Comparison of ENCODE assay signal across 8 mouse cellular contexts in genomic region chr7:127207374-127208294, GRCm38 (mm10). TPM values are rescaled to one million over a fixed set of nuclear protein-coding genes. Genes with fewer than 3 reads are reported as not detected.
DNase-seq lines count a peak whose midpoint lies in the region; ATAC-seq lines count a peak whose summit lies in the region.

No protein-coding gene starts in this region.

- H3K27ac ChIP-seq in heart, embryonic 12.5 days (ENCODE audit: poor library complexity, severe bottlenecking): peak overlapping the region; percentile 92
- peak overlapping the region; percentile 88 for H3K27ac ChIP-seq in limb, embryonic 15.5 days

- H3K4me3 ChIP-seq in heart, embryonic 12.5 days: peak overlapping the region; percentile 98
- peak overlapping the region; percentile 97 for H3K4me3 ChIP-seq in limb, embryonic 15.5 days

- under 1% methylated on average over 51 of the region's 53 CpGs for WGBS in heart, embryonic 12.5 days
- WGBS in limb, embryonic 15.5 days: under 1% methylated on average over 53 of the region's 53 CpGs

- peak overlapping the region; percentile 99 for H3K4me2 ChIP-seq in heart, embryonic 12.5 days
- H3K4me2 ChIP-seq in limb, embryonic 15.5 days: peak overlapping the region; percentile 83

- H3K9me3 ChIP-seq in heart, embryonic 12.5 days (replicated peaks): no peaks in the 10 kb centered on the region
- H3K9me3 ChIP-seq in limb, embryonic 15.5 days: no peaks in the 10 kb centered on the region

- peaks cover 38% of the 10 kb centered on the region for H3K4me1 ChIP-seq in heart, embryonic 12.5 days (replicated peaks)
- H3K4me1 ChIP-seq in limb, embryonic 15.5 days: peaks cover 27% of the 10 kb centered on the region

- no peak for ATAC-seq in cerebellum, adult (ENCODE audit: insufficient number of reproducible peaks, low FRiP score, low TSS enrichment)
- 0 out of 2 replicates have a peak, but pooled peaks have one; percentile 3 for ATAC-seq in heart, embryonic 12.5 days (ENCODE audit: insufficient number of reproducible peaks, low FRiP score)
- no peak for ATAC-seq in limb, embryonic 15.5 days (ENCODE audit: insufficient number of reproducible peaks, low FRiP score, low TSS enrichment, low read depth)

- no peaks in the 10 kb centered on the region for H3K27me3 ChIP-seq in heart, embryonic 12.5 days (replicated peaks)
- no peaks in the 10 kb centered on the region for H3K27me3 ChIP-seq in limb, embryonic 15.5 days

- peak overlapping the region; percentile 99 for H3K9ac ChIP-seq in heart, embryonic 12.5 days
- H3K9ac ChIP-seq in limb, embryonic 15.5 days: peak overlapping the region; percentile 90

- peaks cover 23% of the 10 kb centered on the region for H3K36me3 ChIP-seq in heart, embryonic 12.5 days
- peaks cover 14% of the 10 kb centered on the region for H3K36me3 ChIP-seq in limb, embryonic 15.5 days

- DNase-seq in cerebellum, adult 11 months: peak; percentile 32
- DNase-seq in urinary bladder, postnatal 25 days (ENCODE audit: low spot score): peak; percentile 26
- no peak for DNase-seq in urinary bladder, postnatal 14 days (ENCODE audit: low spot score)
- peak; percentile 65 for DNase-seq in neural tube, embryonic 10.5 days (ENCODE audit: extremely low spot score, low spot score)
- DNase-seq in left cerebral cortex, adult 9 months (ENCODE audit: low spot score in 2 of 2): no peak

RNA-seq across cellular contexts. Expression of gene Tbc1d10b, which starts 0.6 kb away (rescaled TPM):
- polyA plus RNA-seq in heart, embryonic 12.5 days (2016; fragmentation: Nextera tagmentation; extraction: Ambion mirVana): 29.2 and 32.3 TPM in 2 replicates
- polyA plus RNA-seq in limb, embryonic 15.5 days (2015; fragmentation: Nextera tagmentation; extraction: Ambion mirVana): 24.6 and 25.5 TPM in 2 replicates

RNA-seq across cellular contexts. Expression of gene Mylpf, which starts 1.1 kb away (rescaled TPM):
- 17.8 and 20.0 TPM in 2 replicates for polyA plus RNA-seq in heart, embryonic 12.5 days (2016; fragmentation: Nextera tagmentation; extraction: Ambion mirVana)
- polyA plus RNA-seq in limb, embryonic 15.5 days (2015; fragmentation: Nextera tagmentation; extraction: Ambion mirVana): 422 and 1,232 TPM in 2 replicates

RNA-seq across cellular contexts. Expression of gene Cd2bp2, which starts 11.8 kb away (rescaled TPM):
- 50.5 and 51.5 TPM in 2 replicates for polyA plus RNA-seq in heart, embryonic 12.5 days (2016; fragmentation: Nextera tagmentation; extraction: Ambion mirVana)
- 53.6 and 55.1 TPM in 2 replicates for polyA plus RNA-seq in limb, embryonic 15.5 days (2015; fragmentation: Nextera tagmentation; extraction: Ambion mirVana)

RNA-seq across cellular contexts. Expression of gene Zfp553, which starts 25.2 kb away (rescaled TPM):
- polyA plus RNA-seq in heart, embryonic 12.5 days (2016; fragmentation: Nextera tagmentation; extraction: Ambion mirVana): 23.8 and 25.3 TPM in 2 replicates
- polyA plus RNA-seq in limb, embryonic 15.5 days (2015; fragmentation: Nextera tagmentation; extraction: Ambion mirVana): 37.3 and 38.4 TPM in 2 replicates

RNA-seq across cellular contexts. Expression of gene Sept1, which starts 25.3 kb away (rescaled TPM):
- polyA plus RNA-seq in heart, embryonic 12.5 days (2016; fragmentation: Nextera tagmentation; extraction: Ambion mirVana): 22.1 and 28.2 TPM in 2 replicates
- polyA plus RNA-seq in limb, embryonic 15.5 days (2015; fragmentation: Nextera tagmentation; extraction: Ambion mirVana): 19.6 and 22.7 TPM in 2 replicates

Comparison
In these comparisons a context has a peak if more than half of its experiments do, and no peak if none do; other contexts are left out.
1. DNase-seq: peak in cerebellum, adult 11 months (single experiment), urinary bladder, postnatal 25 days (single experiment) and neural tube, embryonic 10.5 days (single experiment); none in urinary bladder, postnatal 14 days (single experiment) and left cerebral cortex, adult 9 months (0 of 2).
2. RNA of gene Mylpf, which starts 1.1 kb away (polyA plus RNA-seq): 422 to 1,232 TPM in limb, embryonic 15.5 days; 17.8 to 20.0 TPM in heart, embryonic 12.5 days; every median in the first group is over 10 times any median in the second.